Mouse (Mus musculus) kidney, adult 9 months (tissue): Measurements from ENCODE around the gene Snrnp35.

Experiments used
- DNase-seq: peaks from one replicate; pipeline ENCODE4 v3.0.0; 2022

The Snrnp35 gene

DNA sequence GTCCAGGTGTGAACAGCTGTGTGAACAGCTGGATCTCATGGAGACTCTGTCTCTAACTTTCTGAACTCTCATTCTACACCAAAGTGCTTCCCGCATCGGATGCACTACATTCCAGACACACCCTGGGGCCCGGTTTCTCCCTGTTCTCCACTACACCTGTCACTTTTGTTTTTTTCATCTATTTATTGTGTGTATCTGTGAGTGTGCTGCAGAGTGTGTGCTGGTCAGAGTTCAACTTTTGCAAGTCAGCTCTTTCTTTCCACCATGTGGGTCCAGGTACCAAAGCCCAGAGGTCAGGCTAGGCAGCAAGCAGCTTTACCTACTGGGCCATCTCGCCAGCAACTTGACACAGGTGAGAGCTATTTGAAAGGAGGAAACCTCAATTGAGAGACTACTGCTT lies 22.3 kb downstream of the Snrnp35 start:
- no peak for DNase-seq

DNA sequence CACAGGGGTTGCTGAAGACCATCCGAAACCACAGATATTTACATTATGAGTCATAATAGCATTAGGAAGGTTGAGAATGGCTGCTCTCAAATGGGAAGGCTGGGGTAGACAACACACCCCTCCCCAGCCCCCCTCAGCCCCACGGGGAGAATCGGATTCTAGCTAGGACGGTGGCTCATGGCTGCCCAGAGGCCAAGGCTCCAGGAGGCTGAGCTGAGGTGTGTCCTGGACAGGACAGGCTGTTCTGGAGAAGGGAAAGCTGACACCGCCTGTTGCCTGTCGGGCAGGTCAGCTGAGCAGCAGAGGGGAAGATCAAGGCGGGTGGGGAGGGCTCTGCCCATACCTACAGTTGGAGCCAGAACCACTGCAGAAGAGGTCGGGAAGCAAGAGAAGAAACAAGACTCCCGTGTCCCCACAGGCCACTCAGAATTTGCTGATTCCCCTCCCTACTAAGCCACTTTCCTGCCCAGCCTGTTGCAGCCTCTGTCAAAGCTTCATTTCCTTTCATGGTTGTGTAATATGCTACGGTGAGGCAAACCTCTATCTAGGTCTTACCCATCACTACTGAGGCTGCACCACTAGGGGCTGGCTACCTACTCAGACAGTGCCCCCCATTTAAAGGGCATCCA lies 23.9 kb downstream of the Snrnp35 start:
- DNase-seq: peak; percentile 25

DNA sequence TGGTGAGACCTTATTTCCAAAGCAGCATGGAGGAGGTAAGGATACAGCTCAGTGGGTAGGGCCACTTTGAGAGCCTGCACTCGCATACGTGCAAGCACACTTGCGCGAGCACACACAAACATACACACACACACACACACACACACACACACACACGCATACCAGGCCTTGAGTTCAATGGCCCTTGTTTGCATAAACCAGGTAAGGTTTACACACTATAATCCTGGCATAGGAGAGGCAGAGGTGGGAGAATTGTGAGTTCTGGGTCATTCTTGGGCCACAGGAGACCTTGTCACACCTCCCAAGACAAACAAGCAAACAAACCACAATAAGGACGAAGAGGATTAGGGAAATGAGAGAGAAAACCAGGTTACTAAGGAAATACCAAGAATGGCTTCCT lies 26.3 kb downstream of the Snrnp35 start:
- DNase-seq: peak; percentile 27

GRCm38 (mm10) chr5:124509742-124510237 lies 26.9 kb downstream of the Snrnp35 start:
- peak; percentile 86 for DNase-seq

GRCm38 (mm10) chr5:124510536-124511050 lies 27.7 kb downstream of the Snrnp35 start:
- DNase-seq: no peak

GRCm38 (mm10) chr5:124515789-124516188 lies 32.9 kb downstream of the Snrnp35 start:
- no peak for DNase-seq

DNA sequence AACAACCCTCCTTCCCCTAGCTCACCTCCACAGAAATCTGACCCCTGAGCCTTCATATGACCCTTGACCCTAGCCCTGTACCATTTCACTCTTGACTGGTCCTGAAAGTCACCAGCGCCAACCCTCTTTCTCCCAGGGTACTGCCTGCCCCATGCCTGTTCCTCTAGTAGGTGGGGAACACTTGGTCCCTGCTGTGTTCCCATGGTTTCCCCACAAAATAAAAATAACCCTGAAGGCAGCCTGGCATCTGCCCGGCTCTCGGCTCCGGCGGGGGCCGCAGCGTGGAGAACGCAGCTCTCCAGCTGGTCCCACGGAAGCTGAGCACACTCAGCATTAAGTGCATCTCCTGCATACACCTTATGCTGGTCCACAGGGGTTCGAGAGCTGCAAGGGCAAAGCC lies 35.7 kb downstream of the Snrnp35 start:
- no peak for DNase-seq

DNA sequence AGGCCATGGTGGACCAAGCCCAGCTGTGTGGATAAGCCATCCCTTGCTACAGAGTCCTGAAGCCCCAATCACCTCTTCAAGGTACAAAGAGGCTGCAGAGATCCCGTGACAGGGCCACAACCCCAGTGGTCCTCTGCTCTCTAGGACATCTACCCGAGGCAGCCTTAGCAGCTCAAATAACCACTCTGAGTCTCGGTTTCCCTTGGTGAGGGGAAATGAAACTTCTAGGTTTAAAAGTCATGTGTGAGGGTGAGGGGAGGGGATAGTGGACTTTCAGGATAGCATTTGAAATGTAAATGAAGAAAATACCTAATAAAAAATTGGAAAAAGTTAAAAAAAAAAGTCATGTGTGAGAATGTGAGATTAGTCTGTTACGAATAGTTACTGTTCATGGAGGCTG lies 38.7 kb downstream of the Snrnp35 start:
- no peak for DNase-seq

DNA sequence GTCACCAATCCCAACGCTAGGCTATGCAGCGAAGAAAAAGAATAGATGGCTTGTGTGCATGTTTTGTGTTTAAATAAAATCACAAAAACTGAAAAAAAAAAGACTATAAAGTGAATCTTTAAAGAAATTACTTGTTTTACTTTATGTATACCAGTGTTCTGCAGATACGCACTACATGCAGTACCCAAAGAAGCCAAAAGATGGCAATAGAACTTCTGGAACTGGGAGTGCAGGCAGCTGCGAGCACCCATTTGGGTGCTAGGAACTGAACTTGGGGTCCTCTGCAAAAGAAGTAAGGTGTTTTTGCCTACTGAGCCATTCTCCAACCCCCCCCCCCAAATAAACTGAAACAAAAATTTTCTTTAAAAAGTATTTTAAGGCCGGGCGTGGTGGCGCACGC lies 40.1 kb downstream of the Snrnp35 start:
- no peak for DNase-seq

GRCm38 (mm10) chr5:124524943-124525342 lies 42.0 kb downstream of the Snrnp35 start:
- DNase-seq: no peak

- DNase-seq: no peak
Measured at GRCm38 (mm10) chr5:124528351-124528750, 45.4 kb downstream of the Snrnp35 start.

DNA sequence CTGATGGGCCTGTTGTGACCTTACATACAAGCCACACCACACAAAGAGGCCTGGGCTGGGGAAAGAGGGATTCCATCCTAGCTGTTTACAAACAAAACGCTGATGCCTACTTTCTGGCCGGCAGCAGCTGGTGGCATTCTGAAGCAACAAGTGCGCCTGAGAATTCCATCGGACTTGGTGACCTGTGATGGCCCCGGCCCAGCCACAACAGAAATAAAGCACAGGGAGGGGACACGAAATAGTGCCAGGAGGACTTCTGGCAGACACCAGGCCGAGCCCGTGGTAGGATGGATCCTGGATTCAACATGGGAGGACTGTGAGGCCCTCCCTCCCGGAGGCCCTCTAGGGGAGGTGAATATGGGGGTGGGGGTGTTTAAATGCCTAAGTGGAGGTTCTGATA lies 45.9 kb downstream of the Snrnp35 start:
- DNase-seq: no peak

DNA sequence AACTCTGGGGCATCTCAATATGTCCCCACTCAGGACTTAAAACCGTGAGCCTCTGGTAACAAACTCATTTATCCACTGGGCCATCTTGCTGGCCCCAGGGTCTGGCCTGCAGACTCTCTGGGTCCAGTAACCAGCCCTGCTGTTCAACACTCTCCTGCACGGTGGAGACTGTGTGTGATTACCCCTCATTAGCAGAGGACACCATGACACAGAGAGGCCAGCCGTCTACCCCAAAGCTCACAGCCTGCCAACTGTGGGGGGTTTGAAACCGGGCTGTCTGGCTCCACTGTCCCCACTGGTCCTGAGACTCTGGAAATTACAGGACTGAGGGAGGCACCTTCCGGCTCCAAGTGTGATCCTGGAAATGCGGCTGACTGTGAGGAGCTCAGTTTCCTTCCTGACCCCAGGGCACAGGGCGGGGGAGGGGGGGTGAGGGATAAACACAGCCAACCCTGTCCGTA lies 46.3 kb downstream of the Snrnp35 start:
- peak; percentile 48 for DNase-seq

DNA sequence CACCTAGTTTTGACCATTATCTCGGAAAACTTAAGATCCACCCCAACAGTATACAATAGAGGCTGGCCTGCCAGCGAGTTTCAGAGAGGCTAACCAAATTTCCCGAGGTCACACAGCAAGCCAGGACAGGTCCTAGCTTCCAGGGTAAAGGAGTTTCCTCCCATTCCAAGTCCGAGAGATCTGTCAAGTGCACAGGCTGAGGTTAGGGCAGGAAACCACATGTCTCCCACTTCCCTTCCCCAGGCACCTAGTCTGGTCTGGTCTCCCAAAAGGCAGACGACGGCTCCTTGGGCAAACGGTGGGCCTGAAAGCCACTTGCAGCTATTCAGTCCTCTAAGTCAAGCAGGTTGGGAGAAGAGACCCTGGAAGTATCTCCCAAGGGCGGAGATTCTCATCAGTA lies 46.8 kb downstream of the Snrnp35 start:
- peak; percentile 43 for DNase-seq

GRCm38 (mm10) chr5:124530655-124531582 lies 48.0 kb downstream of the Snrnp35 start, which contains the start of gene Rilpl1:
Gene Rilpl1 (minus strand): TSS chr5:124531391.
- DNase-seq: peak; percentile 73

- DNase-seq: no peak
Measured at GRCm38 (mm10) chr5:124531583-124531930, 48.6 kb downstream of the Snrnp35 start.

GRCm38 (mm10) chr5:124532451-124532850 lies 49.5 kb downstream of the Snrnp35 start:
- no peak for DNase-seq

GRCm38 (mm10) chr5:124535016-124535415 lies 52.1 kb downstream of the Snrnp35 start:
- DNase-seq: no peak

- DNase-seq: peak; percentile 85
Measured at GRCm38 (mm10) chr5:124536776-124537175, 53.8 kb downstream of the Snrnp35 start.

DNA sequence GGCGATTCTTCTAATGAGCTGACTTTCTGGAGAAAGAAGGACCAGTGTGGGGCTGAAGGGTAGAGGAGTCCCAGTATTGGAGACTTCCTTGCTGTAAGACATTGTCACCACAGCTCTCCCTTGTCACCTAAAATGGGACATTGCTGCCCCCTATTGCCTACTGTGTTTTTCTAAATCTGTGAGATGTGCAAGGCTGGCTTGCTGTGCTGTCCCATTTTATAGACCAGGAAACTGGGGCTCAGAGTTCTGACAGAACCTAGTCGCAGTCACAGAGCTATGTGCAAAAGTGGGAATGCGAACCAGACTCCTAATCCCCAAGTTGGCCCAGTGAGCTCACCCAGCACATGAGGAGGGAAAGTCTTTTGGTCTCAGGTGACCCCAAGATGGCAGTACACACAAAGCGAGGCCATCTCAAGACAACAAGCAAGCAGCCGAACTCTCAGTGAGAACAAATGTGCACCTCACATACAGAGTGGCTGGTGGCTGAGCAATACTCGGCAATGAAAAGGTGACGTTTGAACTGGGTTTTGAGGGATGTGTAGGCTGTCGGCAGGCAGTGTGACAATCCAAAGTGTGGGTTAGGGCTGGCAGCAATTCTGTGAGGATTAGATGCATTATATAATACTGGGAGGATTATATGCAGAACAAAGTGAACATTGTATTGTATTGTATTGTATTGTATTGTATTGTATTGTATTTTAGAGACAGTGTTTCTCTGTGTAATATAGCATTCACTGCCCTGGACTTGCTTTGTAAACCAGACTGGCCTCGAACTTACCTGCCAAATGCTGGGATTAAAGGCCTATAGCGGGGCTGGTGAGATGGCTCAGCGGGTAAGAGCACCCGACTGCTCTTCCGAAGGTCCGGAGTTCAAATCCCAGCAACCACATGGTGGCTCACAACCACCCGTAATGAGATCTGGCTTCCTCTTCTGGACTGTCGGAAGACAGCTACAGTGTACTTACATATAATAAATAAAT lies 56.2 kb downstream of the Snrnp35 start:
- DNase-seq: peak; percentile 83

DNA sequence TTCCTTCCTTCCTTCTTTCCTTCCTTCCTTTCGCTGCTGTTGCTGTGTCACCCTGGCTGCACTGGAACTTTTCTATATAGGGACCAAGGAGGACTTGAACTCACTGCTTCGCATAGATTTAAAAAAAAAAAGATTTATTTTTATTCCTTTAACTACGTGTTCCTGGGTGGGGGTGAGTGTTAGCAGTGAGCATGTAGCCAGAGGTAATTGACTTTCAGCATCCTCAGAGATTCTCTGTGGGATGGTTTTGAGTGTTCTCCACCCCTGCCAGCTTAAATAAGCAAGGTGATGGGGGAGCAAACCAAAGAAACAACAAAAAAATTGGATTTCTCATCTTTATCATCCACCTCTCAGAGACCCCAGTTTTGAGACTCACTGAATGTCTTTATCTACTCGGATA lies 57.0 kb downstream of the Snrnp35 start:
- no peak for DNase-seq

GRCm38 (mm10) chr5:124540383-124540786 lies 57.5 kb downstream of the Snrnp35 start, which contains the start of gene Tmed2:
Gene Tmed2 (plus strand): TSS chr5:124540695.
- DNase-seq: peak; percentile 98
